Mouse (Mus musculus) right cerebral cortex, postnatal 14 days (tissue): ENCODE measurements around the gene Zfp442.
A peak's percentile ranks its signal among the peaks of the same experiment; 100 is the strongest.
"Not testable (repeated sequence)": the region's sequence is repeated elsewhere in the genome, so short reads cannot be mapped to it uniquely, and the experiment has no call there.

Experiments
- DNase-seq: peaks from one replicate; pipeline ENCODE4 v3.0.0; 2022

Zfp442 gene

GRCm38 (mm10) chr2:150451180-150451919 lies at the start of gene Zfp442:
TSS of gene Zfp442 (minus strand) at chr2:150451486.
- DNase-seq, result peak; percentile 27

GRCm38 (mm10) chr2:150500124-150500973 lies 49.1 kb upstream of the Zfp442 start:
- not testable (repeated sequence) for DNase-seq

- DNase-seq, result no peak
Measured at GRCm38 (mm10) chr2:150493031-150493430, 41.7 kb upstream of the Zfp442 start.

GRCm38 (mm10) chr2:150484939-150485778 lies 33.9 kb upstream of the Zfp442 start, which contains the start of gene Zfp345:
TSS of gene Zfp345 (minus strand) at chr2:150485091.
- not testable (repeated sequence) for DNase-seq

GRCm38 (mm10) chr2:150439084-150439483 lies 12.2 kb downstream of the Zfp442 start:
- not testable (repeated sequence) for DNase-seq

GRCm38 (mm10) chr2:150412146-150412545 lies 39.1 kb downstream of the Zfp442 start:
- not testable (repeated sequence) for DNase-seq

GRCm38 (mm10) chr2:150390198-150390597 lies 61.1 kb downstream of the Zfp442 start:
- no peak for DNase-seq

- DNase-seq, result not testable (repeated sequence)
Measured at GRCm38 (mm10) chr2:150385553-150386106, 65.7 kb downstream of the Zfp442 start.

- DNase-seq, result no peak
Measured at GRCm38 (mm10) chr2:150362878-150363229, 88.4 kb downstream of the Zfp442 start.

GRCm38 (mm10) chr2:150362113-150362877 lies 89.0 kb downstream of the Zfp442 start, which contains the start of gene 3300002I08Rik:
TSS of gene 3300002I08Rik (minus strand) at chr2:150362765.
- peak; percentile 79 for DNase-seq
